Mouse (Mus musculus) left cerebral cortex, postnatal 14 days (tissue): ENCODE measurements at regions not wholly inside any gene's neighbourhood (a gene's known extent, or its start where the extent isn't known, plus 50 kb on each side); places are given as distances from the start of the nearest gene placed in this dataset.

Experiments
- DNase-seq, 2 experiments: peaks; one replicate each; pipeline ENCODE4 v3.0.0; 2021 to 2022; ENCODE audit warnings: low spot score in 2 of 2, mixed read lengths in 1 of 2
- intact Hi-C: fragments of 180-260 bp; cut with DNase I; formaldehyde crosslinking; loops from one replicate; pipeline ENCODE4 v1.15.1; 2025

DNA sequence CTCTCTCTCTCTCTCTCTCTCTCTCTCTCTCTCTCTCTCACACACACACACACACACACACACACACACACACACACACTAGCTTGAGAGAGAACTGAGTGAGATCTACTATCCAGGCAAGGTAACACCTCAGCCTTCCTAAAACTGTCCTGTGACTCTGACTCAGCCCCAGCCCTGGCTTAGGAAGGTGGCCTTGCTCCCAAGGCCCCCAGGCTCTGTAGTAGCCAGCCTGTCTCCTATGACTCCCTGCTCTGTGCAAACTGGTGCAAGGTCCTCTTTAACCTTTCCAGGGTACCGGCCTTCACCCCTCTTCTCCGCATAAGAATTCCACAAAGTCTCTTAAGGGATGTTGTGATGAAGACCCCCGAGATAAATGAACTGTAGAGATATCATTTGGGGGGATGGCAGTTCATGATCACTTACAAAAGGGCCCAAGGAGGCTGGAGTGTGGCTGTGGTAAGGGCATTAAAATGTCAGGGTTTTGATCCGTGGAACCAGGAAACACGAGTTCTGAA, 114.1 kb downstream of the Erv3 start:
- intact Hi-C loops, result loop anchor here (5.0 kb wide), 1 partner anchor 73 kb away; no protein-coding TSS in a partner anchor
- DNase-seq, result no peak

DNA sequence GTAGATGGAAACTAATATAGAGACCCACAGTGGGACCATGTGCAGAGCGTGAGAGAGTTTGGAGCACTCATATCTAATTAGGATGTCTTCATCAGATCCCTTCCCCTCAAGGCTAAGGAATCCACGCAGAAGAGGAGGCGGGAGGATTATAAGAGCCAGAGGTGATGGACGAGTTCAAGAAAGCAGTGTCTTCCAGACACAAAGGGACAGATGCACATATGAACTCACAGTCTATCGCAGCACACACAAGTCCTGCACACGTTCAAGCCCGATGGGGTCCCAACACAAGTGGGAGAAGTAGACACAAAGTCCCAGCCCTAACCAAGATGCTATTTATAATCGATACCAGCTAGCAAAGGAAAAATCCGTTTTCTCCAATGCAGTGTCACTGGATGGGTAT, 114.6 kb downstream of the Erv3 start:
- intact Hi-C loops, result loop anchor here (5.0 kb wide), 1 partner anchor 73 kb away; no protein-coding TSS in a partner anchor
- no peak for DNase-seq

DNA sequence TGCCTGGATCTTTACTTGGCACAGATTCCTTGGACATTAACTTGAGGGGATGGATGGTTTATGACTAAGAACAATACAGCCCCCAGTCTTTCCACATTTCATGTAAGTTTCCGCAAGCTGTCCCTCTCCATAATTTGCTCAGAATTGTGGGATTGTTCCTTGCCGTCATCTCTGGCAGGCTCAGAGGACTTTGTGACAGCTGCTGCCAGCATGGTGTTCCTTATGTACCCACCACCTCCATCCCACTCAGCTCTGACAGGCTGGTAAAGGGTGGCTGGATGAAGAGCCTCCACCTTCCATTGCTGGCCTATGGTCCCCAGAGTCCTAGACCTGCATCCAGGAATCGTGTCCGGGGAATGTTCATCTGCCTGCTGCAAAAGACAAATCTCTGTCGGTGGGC, 119.1 kb downstream of the Erv3 start:
- intact Hi-C loops, result no loop called here
- peak in 1 of 2 experiments; percentile 42 for DNase-seq

DNA sequence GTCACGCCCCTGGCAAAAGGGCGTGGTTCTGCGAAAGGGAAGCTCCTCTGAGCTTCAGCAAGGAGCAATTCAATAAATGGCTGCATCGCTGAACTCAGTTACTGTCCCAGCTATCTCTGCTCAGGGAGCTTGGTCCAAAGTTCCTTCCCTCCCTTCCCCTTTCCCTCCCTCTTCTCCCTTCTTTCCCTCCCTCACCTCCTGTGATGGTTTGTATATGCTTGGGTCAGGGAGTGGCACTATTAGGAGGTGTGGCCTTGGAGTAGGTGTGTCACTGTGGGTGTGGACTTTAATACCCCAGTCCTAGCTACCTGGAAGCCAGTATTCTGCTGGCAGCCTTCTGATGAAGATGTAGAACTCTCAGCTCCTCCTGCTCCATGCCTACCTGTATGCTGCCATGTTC, 120.5 kb downstream of the Erv3 start:
- no peak for DNase-seq
- intact Hi-C loops, result no loop called here

DNA sequence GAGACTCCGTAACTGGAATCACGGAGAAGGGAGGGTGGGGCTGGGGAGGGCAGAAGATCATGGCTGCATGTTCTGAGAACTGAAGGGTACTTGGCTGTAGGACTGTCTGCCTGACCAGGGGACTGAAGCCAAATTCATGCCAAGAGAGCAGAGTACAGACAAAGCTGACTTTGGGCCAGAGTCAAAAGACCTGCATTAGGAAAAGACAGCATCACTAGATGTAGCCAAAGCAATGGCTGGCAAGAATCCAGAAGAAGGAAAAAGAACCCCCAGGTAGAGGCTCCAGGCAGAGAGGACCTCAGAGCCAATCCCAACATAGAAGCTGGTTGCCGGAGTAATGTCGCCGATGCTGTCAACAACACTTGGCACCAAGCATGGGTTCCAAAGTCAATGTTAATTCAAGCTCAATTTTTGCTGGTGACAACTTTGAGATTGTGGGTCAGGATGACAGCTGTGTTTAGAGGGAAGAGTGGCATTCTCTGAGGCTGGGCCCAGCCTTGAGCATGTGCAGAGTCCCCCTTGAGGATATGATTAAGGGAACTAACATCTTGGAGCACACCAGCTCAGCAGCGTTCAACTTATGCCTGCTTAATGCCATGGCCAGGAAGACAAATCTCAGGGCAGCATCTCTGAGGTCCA, 124.7 kb downstream of the Erv3 start:
- DNase-seq, result no peak
- intact Hi-C loops, result no loop called here

DNA sequence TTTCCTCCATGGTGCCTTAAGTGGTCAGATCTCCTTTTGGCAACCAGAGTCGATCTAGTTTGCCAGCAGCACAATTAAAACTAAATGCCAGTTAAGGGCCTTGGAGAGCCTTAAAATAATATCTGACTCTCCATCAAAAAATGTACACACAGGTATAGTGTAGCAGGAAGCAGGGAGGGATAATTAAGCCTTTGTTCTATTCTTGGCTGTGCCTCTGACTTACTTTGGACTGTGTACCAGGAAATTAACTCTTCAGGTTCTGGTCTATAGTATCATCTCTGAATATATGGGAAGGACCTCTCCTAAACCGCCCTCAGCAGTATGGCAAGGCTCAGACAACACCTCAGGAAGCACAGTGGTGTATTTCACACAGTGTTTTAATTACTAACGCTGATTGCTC, 133.0 kb downstream of the Erv3 start:
- intact Hi-C loops, result no loop called here
- DNase-seq, result no peak

DNA sequence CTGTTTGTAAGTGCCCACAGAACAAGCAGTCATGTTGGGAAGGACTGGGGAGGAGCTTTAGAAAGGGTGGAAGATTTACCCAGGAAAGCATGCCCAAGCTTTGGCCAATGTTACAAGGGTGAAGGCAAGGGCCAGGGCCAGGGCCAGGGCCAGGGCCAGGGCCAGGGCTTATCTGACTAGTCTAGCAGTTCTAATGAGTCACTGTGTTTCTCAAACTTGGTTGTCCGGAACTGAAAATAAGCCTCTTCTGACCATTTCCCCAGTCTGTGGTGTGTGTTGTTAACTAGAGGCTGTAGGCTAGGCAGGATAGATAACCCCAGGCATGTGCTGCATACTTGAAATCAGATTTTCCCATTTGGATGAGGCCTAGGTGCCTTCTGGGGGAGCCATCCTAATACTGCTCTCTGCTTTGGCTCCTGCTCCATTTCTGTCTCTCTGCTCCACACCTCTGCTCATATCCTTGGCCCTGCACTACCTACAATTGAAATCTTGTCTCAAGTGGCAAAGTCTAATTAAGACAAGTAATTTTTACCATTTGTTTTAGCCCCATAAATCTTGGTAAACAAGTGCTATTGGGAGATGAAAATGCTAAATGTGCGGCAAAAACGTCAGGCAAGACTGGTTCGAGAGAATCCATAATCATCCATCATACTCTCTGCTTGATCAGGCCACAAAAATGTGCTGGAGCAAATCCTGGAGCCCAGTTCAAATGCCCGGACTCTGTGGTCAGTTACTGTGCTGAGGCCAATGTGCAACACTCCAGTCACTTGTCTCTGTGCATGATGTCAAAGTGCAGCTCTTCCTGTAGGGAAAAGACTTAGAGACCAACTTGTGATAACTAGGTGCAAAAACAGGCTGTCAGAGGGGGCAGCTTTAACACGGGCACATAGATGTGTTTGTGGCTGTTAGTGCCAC, 137.7 kb downstream of the Erv3 start:
- no peak for DNase-seq
- intact Hi-C loops, result no loop called here

DNA sequence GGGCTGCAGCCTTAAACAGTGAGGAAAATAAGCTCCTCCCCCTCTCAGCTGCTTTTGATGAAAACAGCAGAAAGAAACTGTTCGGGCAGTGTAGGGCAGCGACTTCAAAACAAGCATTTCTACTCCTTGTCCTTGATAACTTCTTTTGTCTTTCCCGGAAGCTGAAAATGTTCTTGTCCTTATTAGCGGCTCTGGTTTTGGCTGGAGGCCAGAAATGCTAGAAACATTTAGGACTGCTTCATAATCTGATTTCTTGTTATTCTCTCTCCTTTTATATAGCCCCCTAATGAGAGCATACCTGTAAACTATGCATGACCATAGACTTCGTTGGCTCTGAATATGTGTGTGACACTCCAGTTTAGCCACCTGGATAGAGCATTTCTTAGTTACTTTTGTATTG, 142.0 kb downstream of the Erv3 start:
- intact Hi-C loops, result no loop called here

DNA sequence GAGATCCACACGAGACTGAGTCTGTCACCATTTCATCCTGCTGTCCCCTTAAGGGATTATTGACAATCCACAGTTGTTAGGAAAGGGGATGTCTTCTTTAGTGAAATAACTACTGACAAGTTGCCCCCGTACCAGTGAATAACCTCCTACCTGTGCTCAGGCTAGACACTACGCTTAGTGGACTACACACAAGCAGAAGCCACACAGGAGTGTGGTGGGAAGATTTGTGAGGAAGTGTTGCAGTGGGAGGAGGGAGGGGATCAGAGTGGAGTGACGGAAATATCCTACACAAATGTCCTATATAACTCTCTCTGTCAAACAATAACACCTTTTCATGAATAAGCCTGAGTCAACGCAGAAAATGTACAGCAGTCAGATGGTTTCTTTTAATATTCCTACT, 142.7 kb downstream of the Erv3 start:
- intact Hi-C loops, result no loop called here
- no peak for DNase-seq

More for the DNA sequence above, 142.0 kb downstream of the Erv3 start:
- no peak for DNase-seq

DNA sequence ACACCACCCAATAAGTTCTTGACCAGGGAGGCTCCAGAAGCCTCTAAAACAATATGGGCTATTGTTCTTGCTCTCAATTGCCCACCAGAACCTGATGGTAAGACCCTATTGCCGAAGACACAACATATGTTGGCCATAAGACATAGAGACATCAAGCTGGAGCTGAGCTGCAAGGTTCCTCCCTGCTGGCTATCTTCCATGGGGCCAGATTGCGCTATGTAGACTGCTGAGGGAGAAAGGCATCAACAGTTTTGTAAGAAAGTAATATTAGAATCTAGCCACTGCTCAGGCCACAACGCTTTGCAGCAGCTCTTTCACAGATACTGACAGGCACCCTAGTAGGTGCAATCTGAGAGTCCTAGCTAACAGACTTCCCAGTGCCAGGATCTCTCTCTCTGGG, 144.2 kb downstream of the Erv3 start:
- no peak for DNase-seq

DNA sequence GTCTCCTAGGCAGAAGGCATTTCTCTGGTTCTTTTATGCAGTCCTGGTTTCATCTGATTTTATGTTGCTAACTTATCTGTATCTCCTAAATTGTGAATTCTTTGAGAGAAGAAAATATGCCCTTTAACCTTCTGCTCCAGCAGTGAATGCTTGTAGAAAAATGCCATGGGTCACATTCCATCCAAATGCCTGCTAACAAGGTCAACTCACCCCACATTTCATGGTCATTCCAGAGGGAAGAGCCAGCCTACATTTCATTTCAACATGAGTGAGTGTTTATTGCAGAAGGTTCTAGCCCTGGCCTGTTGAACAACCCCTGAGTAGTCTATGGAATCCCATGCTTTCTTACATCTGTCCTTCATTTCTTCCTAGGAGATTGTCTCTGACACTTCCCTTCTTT, 147.7 kb downstream of the Erv3 start:
- intact Hi-C loops, result no loop called here
- no peak for DNase-seq

More for the DNA sequence above, 144.2 kb downstream of the Erv3 start:
- intact Hi-C loops, result no loop called here

DNA sequence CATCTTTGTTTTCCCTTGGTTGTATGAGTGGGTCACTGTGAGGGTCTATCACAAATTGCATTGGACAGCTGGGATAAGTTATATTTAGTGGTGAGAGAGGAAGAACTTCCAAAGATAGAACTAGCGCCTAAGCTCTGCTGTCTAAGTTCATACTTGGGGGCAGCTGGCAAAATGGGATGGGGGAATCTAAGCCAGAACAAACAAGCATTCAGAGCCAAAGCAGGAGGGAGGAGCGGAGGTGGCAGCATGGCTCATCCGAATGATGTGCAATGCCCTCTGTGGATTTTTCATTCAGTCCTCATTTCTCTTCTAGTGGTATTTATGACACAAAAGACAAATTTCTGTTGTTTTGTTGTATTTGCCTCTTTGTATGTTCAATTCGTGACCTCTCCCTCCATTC, 144.5 kb upstream of the Adra1d start:
- intact Hi-C loops, result no loop called here

DNA sequence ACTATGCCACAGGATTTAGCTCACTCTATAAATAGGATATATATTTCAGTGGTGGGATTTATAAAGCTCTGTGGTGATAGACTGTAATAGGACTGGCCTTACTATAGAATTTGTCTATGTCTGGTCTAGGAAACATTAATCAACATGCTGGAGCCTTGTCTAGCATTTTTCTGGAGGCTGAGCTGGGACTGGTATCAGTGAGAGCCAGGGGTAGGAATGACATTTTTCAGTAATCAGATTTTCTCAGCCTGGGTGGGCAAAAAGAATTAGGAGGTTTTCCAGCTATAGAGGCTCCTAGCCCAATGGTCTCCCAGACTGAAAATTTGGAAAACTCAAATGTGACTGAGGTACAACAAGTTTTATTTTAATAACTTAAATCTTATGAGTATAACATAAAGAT, 142.3 kb upstream of the Adra1d start:
- intact Hi-C loops, result no loop called here
- DNase-seq, result no peak

More for the DNA sequence above, 144.5 kb upstream of the Adra1d start:
- DNase-seq, result no peak

DNA sequence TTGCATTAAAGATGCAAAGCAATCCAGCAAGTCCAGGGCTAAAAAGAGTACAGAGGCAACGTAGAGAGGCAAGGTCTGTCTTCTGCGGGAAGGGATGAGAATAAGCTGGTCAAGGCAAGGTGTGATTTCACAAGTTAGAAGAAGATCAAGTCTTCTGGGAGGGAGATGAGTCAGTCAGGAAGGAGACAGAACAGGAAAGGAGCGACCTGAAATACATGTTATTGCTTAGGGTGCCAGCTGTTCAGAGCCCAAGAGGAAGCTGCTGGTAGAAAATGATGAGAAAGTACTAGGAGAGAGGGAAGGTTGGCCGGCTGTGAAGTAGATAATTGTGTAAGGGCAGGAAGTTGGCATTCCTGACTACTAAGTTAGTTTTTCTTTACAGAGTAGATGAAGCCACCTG, 140.1 kb upstream of the Adra1d start:
- DNase-seq, result no peak
- intact Hi-C loops, result no loop called here

DNA sequence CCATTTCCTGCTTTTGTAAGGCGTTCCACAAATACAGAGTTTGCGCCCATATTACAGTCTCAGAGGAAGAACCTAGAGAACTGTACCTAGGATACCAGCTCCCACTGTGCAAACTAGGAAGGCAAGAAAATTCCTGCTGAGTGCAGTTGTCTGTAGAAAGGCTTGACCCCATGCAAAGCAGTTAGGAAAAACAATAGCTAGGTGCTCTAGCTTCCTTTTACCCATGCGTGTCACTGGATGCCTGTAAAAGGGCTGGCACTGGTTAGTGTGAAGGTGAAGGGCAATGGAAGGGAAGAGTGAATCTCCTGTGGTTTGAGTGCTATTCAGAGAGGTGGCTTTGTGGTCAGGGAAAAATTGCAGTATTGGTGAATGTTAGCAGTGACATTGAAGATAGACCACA, 137.7 kb upstream of the Adra1d start:
- intact Hi-C loops, result no loop called here
- DNase-seq, result no peak

DNA sequence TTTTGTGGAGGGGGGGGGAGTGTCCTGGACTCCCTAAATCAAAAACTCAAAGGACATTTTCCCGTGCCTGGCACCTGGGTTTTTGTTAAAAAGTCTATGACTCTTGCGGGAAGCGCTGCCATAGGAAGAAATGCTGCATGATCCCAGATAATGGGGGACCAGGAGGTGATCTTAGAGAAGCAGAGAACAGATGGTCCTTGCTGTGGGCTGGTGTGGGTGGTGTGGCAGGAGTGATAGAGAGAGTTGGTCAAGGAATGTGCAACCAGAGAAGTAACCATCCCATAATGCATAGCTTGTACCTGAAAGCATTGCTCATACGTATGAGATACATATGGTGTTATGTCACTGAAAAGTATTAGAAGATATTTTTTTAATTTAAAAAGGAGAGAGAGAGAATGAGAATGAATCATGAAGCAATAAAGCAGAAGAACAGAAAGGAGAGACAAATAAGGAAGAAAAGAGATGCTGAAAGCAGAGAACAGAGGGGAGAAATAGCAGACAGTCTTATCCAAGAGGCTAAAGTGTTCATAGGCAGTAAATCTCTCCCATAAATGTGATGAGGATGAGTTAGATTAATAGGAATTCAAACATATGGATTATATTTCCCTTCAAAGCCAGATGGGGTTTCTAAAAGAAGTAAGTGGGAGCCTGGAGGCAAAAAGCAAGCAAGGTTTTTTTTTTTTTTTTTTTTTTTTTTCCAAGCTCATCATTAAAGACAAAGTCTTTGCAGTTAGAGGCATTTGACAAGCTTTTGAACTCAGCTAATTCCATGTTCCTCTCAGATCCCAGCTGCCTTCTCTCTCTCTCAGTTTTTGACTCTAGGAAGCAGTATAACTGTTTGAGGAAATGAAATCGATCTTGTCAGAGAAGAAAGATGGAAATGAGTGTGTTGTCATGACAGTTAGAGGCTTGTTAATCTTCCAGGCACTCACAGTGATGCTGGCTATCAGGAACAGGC, 136.2 kb upstream of the Adra1d start:
- DNase-seq, result no peak
- intact Hi-C loops, result no loop called here

DNA sequence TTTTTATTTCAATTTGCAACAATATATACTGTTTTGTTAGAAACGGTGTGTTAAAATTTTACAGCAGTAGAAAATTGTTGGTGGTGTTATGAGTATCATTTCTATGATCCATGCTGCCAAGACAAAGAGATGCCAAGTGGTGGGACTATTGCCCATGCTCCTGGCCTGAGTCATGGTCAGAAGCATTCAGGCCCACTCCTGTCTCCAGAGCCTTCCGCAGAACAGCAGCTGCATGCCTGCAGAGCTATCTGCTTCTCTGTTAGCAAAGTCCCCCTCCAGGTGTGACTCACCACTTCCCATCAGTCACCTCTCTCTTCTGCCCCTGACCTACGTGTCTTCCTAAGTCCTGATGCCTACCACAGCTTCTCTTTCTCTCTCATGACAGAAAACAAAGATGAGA, 134.2 kb upstream of the Adra1d start:
- DNase-seq, result no peak

DNA sequence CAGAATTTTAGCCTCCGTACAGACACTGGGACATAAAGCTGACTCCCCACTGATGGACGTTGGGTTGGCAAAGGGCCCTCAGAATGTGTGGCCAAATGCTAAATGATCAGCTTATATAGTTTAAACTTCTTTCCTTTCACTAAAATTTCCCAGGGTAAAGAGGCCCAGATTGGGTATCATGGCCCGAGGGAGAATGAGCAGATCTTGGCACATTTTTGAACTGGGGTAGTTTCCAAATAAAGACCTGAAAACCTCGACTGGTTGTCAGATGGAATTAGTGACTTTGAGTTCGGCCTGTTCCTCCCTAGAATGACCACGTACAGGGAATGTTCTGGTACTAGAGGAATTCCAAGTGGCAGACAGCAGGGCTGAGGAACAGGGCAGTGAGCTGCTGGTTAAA, 127.9 kb upstream of the Adra1d start:
- intact Hi-C loops, result no loop called here
- no peak for DNase-seq

More for the DNA sequence above, 134.2 kb upstream of the Adra1d start:
- intact Hi-C loops, result no loop called here

DNA sequence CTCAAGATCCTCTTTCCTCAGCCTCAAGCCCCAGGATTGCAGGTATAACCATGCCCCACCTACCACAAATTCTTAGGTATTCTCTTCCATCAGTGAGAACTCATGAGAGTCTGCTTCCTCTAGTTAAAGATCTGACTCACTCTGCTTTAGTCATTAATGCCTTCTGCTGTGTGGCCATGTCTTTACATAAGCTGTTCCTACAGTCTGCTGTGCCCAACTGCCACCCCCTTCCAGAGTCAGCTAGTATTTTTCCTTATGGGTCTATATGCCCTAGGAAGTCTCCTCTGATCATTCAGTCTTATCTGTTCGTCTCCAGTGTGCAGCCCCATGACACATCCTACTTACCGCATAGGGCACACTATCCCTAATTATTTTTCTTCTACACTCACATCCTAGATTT, 126.2 kb upstream of the Adra1d start:
- intact Hi-C loops, result no loop called here
- no peak for DNase-seq

DNA sequence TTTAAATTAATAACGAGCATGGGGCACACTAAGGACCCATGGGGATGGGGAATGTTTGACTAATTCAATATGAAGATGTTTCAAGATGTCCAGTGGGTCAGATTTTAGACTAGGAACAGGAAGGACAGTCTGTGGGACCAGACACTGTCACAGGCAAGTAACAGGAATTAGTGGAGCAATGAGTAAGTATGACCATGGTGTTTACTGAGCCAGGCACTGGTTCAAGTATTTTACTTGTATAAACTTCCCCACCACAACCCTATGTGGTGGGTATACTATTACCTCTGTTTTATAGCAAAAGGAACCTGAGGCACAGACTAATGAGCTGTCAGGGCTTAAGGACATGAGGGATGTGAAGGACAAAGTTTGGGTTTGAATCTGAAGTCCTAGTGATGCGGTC, 125.4 kb upstream of the Adra1d start:
- no peak for DNase-seq
- intact Hi-C loops, result no loop called here
